Mouse (Mus musculus) MEL (cell line): ENCODE results near the gene Rexo5.

ENCODE experiments used
- CHD1 ChIP-seq: IDR thresholded peaks from 2 replicates; pipeline ENCODE4 v1.6.1; 2012; ENCODE audit warnings: low read depth, mild to moderate bottlenecking, inconsistent platforms, low read length, improper control_type of control experiment
- ELF1 ChIP-seq: IDR thresholded peaks from 2 replicates; pipeline ENCODE4 v1.6.1; 2014; ENCODE audit warnings: low read depth, mild to moderate bottlenecking, inconsistent platforms, low read length, improper control_type of control experiment, moderate library complexity
- TCF12 ChIP-seq: IDR thresholded peaks from 2 replicates; pipeline ENCODE4 v1.6.1; 2014; ENCODE audit warnings: low read depth, mild to moderate bottlenecking, inconsistent platforms, low read length, improper control_type of control experiment, moderate library complexity
- ZNF384 ChIP-seq: IDR thresholded peaks from 2 replicates; pipeline ENCODE4 v1.6.1; 2012; ENCODE audit warnings: low read depth, mild to moderate bottlenecking, inconsistent platforms, low read length, improper control_type of control experiment

DNA sequence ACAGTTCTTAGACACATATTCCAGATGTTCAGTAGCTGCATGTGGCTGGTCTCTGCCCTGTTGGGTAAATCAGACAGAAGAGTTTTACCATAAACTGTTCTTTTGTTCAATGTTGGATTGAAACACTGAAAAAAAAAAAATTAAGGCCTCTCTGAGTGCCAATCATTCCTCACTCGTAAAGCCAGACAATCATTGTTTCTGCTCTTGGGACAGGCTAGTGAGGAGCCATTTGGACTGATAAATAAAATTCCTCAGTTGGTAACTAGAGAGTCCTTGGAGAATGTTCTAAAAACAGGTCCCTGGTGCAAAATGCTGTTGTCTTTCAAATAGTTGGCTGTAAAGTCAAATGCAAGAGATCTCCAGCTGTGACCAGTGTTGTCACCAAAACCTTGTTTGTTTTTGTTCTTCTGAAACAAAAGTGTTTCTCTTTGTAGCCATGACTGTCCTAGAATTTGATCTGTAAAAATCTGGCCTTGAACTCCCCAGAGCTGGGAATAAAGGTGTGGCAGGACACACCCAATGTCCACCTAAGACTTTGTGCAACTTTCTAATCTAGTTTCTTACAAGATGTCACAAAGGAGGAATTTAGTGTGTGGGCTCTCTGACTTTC is 104.5 kb downstream of the Rexo5 start:
- TF ChIP-seq TCF12, result no peak
- no peak for TF ChIP-seq ZNF384
- no peak for TF ChIP-seq CHD1
- TF ChIP-seq ELF1, result no peak
